Mouse (Mus musculus) left cerebral cortex, postnatal 4 days (tissue): ENCODE data around the gene Zfp119b. TPM values are rescaled to one million over a fixed set of nuclear protein-coding genes. Genes with fewer than 3 reads are reported as not detected.
"Not testable (repeated sequence)": the region's sequence is repeated elsewhere in the genome, so short reads cannot be mapped to it uniquely, and the experiment has no call there.

ENCODE experiments used
- DNase-seq: peaks from one replicate; pipeline ENCODE4 v3.0.0-alpha.2; 2022
- intact Hi-C: fragments of 180-260 bp; cut with DNase I; formaldehyde crosslinking; loops from one replicate; pipeline ENCODE4 v1.15.1; 2025
- total RNA-seq, 2 experiments: library from RNA; stranded (reverse); gene quantifications; 2 replicates each; pipeline ENCODE4 v1.2.3; 2021

Gene Zfp119b
- total RNA-seq, 2 experiments from 2014 or later = 4.4 to 5.7 TPM

GRCm38 (mm10) chr17:55957726-55958583 lies 8.7 kb upstream of the Zfp119b start:
- intact Hi-C loops = no loop called here

GRCm38 (mm10) chr17:55957168-55957567 lies 7.9 kb upstream of the Zfp119b start:
- intact Hi-C loops = no loop called here

More at GRCm38 (mm10) chr17:55957726-55958583, 8.7 kb upstream of the Zfp119b start:
- DNase-seq = no peak

GRCm38 (mm10) chr17:55956591-55956990 lies 7.3 kb upstream of the Zfp119b start:
- intact Hi-C loops = no loop called here
- DNase-seq = no peak

More at GRCm38 (mm10) chr17:55957168-55957567, 7.9 kb upstream of the Zfp119b start:
- DNase-seq = peak; percentile 81

- intact Hi-C loops = no loop called here
- DNase-seq = peak; percentile 85
Measured at GRCm38 (mm10) chr17:55956129-55956528, 6.8 kb upstream of the Zfp119b start.

GRCm38 (mm10) chr17:55954229-55954628 lies 4.9 kb upstream of the Zfp119b start:
- intact Hi-C loops = no loop called here
- no peak for DNase-seq

- DNase-seq = no peak
- intact Hi-C loops = no loop called here
Measured at GRCm38 (mm10) chr17:55953751-55954150, 4.5 kb upstream of the Zfp119b start.

- no peak for DNase-seq
- intact Hi-C loops = no loop called here
Measured at GRCm38 (mm10) chr17:55952447-55953027, 3.2 kb upstream of the Zfp119b start, which contains the start of gene Ebi3. Gene Ebi3 (plus strand): TSS chr17:55952640.

GRCm38 (mm10) chr17:55952041-55952440 lies 2.7 kb upstream of the Zfp119b start:
- intact Hi-C loops = no loop called here
- DNase-seq = no peak

- no peak for DNase-seq
- intact Hi-C loops = no loop called here
Measured at GRCm38 (mm10) chr17:55950601-55951000, 1.3 kb upstream of the Zfp119b start.

GRCm38 (mm10) chr17:55948647-55949046 lies 653 bp downstream of the Zfp119b start:
- no peak for DNase-seq
- intact Hi-C loops = no loop called here

- no peak for DNase-seq
- intact Hi-C loops = no loop called here
Measured at GRCm38 (mm10) chr17:55945696-55946095, 3.6 kb downstream of the Zfp119b start.

GRCm38 (mm10) chr17:55944866-55945682 lies 4.2 kb downstream of the Zfp119b start:
- DNase-seq = peak; percentile 93
- intact Hi-C loops = not testable (repeated sequence)

- DNase-seq, intact Hi-C loops: not testable (repeated sequence)
Measured at GRCm38 (mm10) chr17:55944387-55944865, 4.9 kb downstream of the Zfp119b start.

- intact Hi-C loops = no loop called here
- no peak for DNase-seq
Measured at GRCm38 (mm10) chr17:55933191-55933590, 16.1 kb downstream of the Zfp119b start.

GRCm38 (mm10) chr17:55932635-55933034 lies 16.7 kb downstream of the Zfp119b start:
- no peak for DNase-seq
- intact Hi-C loops = no loop called here

- peak; percentile 75 for DNase-seq
- intact Hi-C loops = no loop called here
Measured at GRCm38 (mm10) chr17:55931553-55932502, 17.5 kb downstream of the Zfp119b start.

- no peak for DNase-seq
- intact Hi-C loops = no loop called here
Measured at GRCm38 (mm10) chr17:55906669-55907068, 42.6 kb downstream of the Zfp119b start.

- DNase-seq = no peak
- intact Hi-C loops = no loop called here
Measured at GRCm38 (mm10) chr17:55904131-55904530, 45.2 kb downstream of the Zfp119b start.

- intact Hi-C loops = no loop called here
- DNase-seq = no peak
Measured at GRCm38 (mm10) chr17:55903687-55904086, 45.6 kb downstream of the Zfp119b start.

- intact Hi-C loops = no loop called here
- no peak for DNase-seq
Measured at GRCm38 (mm10) chr17:55903087-55903486, 46.2 kb downstream of the Zfp119b start.
